Mouse (Mus musculus): ENCODE measurements around the gene Pdxp. TPM values are rescaled to one million over a fixed set of nuclear protein-coding genes. Genes with fewer than 3 reads are reported as not detected.

The Pdxp gene
- total RNA-seq, 2 experiments from 2014 or later: 2.3 TPM

- DNase-seq: peak; percentile 92
These were observed 14.2 kb downstream of the Pdxp start for GRCm38 (mm10) chr15:78927788-78928457.

GRCm38 (mm10) chr15:78928539-78928938 lies 14.8 kb downstream of the Pdxp start:
- no peak for DNase-seq

GRCm38 (mm10) chr15:78930192-78930706 lies 16.5 kb downstream of the Pdxp start:
- DNase-seq: no peak

- no peak for DNase-seq
These were observed 17.2 kb downstream of the Pdxp start for GRCm38 (mm10) chr15:78930801-78931426.

- peak; percentile 49 for DNase-seq
These were observed 17.9 kb downstream of the Pdxp start for GRCm38 (mm10) chr15:78931577-78931976.

- DNase-seq: peak; percentile 76
These were observed 21.1 kb downstream of the Pdxp start, which contains the start of gene Nol12 for GRCm38 (mm10) chr15:78934784-78935320. TSS of gene Nol12 (plus strand) at chr15:78934933.

- no peak for DNase-seq
These were observed 22.7 kb downstream of the Pdxp start for GRCm38 (mm10) chr15:78936403-78936802.

- DNase-seq: no peak
These were observed 23.6 kb downstream of the Pdxp start for GRCm38 (mm10) chr15:78937311-78937710.

- no peak for DNase-seq
These were observed 24.2 kb downstream of the Pdxp start for GRCm38 (mm10) chr15:78937963-78938362.

GRCm38 (mm10) chr15:78940325-78940724 lies 26.6 kb downstream of the Pdxp start:
- DNase-seq: no peak

- DNase-seq: peak; percentile 74
These were observed 28.9 kb downstream of the Pdxp start for GRCm38 (mm10) chr15:78942663-78943062.

- no peak for DNase-seq
These were observed 32.5 kb downstream of the Pdxp start for GRCm38 (mm10) chr15:78946232-78946631.

GRCm38 (mm10) chr15:78947657-78948056 lies 33.9 kb downstream of the Pdxp start, which contains the start of gene Triobp:
TSS of gene Triobp (plus strand) at chr15:78947724.
- peak; percentile 86 for DNase-seq

- no peak for DNase-seq
These were observed 34.5 kb downstream of the Pdxp start for GRCm38 (mm10) chr15:78948152-78948725.

GRCm38 (mm10) chr15:78948883-78949282 lies 35.2 kb downstream of the Pdxp start:
- no peak for DNase-seq

- no peak for DNase-seq
These were observed 41.9 kb downstream of the Pdxp start for GRCm38 (mm10) chr15:78955663-78956062.

- no peak for DNase-seq
These were observed 42.6 kb downstream of the Pdxp start for GRCm38 (mm10) chr15:78956351-78956750.

GRCm38 (mm10) chr15:78957021-78957420 lies 43.3 kb downstream of the Pdxp start:
- DNase-seq: no peak

- DNase-seq: no peak
These were observed 45.8 kb downstream of the Pdxp start for GRCm38 (mm10) chr15:78959537-78959936.

GRCm38 (mm10) chr15:78960088-78960487 lies 46.4 kb downstream of the Pdxp start:
- peak; percentile 79 for DNase-seq

GRCm38 (mm10) chr15:78962885-78963284 lies 49.2 kb downstream of the Pdxp start:
- DNase-seq: peak; percentile 58
